Mouse (Mus musculus) embryonic facial prominence, embryonic 12.5 days (tissue): ENCODE data around the gene Siva1. TPM values are rescaled to one million over a fixed set of nuclear protein-coding genes. Genes with fewer than 3 reads are reported as not detected.

Experiments used
- ATAC-seq: fragments of 200-750 bp; cut with Nextera tagmentation; 2 replicates; pipeline ENCODE4 v1.8.0; 2017; ENCODE audit not compliant: insufficient number of reproducible peaks, insufficient read depth, low FRiP score, low TSS enrichment
- H3K27ac ChIP-seq: fragments of 300-500 bp; sonication (generic); 2 replicates; pipeline ENCODE4 v1.5.1; 2016; ENCODE audit warnings: mild to moderate bottlenecking
- H3K27me3 ChIP-seq: fragments of 300-500 bp; sonication (generic); 2 replicates; pipeline ENCODE4 v1.6.1; 2016; ENCODE audit warnings: mild to moderate bottlenecking, moderate library complexity
- H3K36me3 ChIP-seq: fragments of 300-500 bp; sonication (generic); 2 replicates; pipeline ENCODE4 v1.6.1; 2016; ENCODE audit warnings: mild to moderate bottlenecking
- H3K4me1 ChIP-seq: fragments of 300-500 bp; sonication (generic); 2 replicates; pipeline ENCODE4 v1.6.1; 2016
- H3K4me2 ChIP-seq: fragments of 300-500 bp; sonication (generic); replicated peaks from 2 replicates; pipeline ENCODE4 v1.6.1; 2016; ENCODE audit warnings: mild to moderate bottlenecking, moderate library complexity
- H3K4me3 ChIP-seq: fragments of 300-500 bp; sonication (generic); 2 replicates; pipeline ENCODE4 v1.5.1; 2016; ENCODE audit warnings: mild to moderate bottlenecking
- H3K9ac ChIP-seq: fragments of 300-500 bp; sonication (generic); 2 replicates; pipeline ENCODE4 v1.6.1; 2016; ENCODE audit warnings: mild to moderate bottlenecking, moderate library complexity
- H3K9me3 ChIP-seq: fragments of 300-500 bp; sonication (generic); 2 replicates; pipeline ENCODE4 v1.6.1; 2016; ENCODE audit warnings: mild to moderate bottlenecking, moderate library complexity
- WGBS: fragments of 180-500 bp; shearing (Covaris S2); methylation state at CpG from one replicate; pipeline ENCODE4 v1.1.7; 2016; 5-methylcytosine and 5-hydroxymethylcytosine counted together
- polyA plus RNA-seq: library from polyadenylated mRNA; unstranded; fragments of >200 nt; fragmentation: Nextera tagmentation; extraction: Ambion mirVana; gene quantifications from 2 replicates; pipeline ENCODE4 v1.2.1, GENCODE M21; 2016

Gene Siva1
- polyA plus RNA-seq, 1 experiment from 2014 or later, result 205 TPM

DNA sequence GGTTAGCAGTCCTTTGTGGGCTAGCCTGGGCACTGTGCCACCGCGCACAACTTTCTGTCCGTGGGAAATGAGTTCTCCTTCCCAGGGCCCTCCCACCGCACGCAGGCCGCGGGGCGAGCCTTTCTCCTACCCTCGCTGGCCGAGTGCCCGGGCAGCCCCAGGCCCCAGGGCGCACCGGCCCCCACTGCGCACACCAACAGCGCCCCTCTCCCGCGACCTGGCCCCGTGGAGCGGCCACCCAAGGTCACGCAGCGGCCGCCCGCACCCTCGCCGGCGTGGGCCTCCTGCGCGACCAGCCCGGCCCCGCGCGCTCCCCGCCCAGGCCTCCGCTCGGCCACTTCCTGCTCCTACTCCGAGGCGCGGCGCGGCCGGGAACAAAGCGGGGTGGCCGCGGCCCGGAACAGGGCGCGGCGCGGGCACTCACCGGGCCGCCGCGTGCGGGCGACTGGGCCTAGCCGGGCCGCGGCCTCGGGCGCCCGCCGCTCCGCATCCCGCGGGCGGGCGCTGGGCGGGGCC is 29.2 kb downstream of the Siva1 start:
- peak overlapping the region; percentile 100 for H3K9ac ChIP-seq
- peaks cover 18% of the 10 kb centered on the region for H3K27me3 ChIP-seq
- H3K36me3 ChIP-seq, result peaks cover 29% of the 10 kb centered on the region
- ATAC-seq, result no peak
- H3K4me3 ChIP-seq, result peak overlapping the region; percentile 97
- H3K4me1 ChIP-seq, result peaks cover 40% of the 10 kb centered on the region
- H3K9me3 ChIP-seq, result no peaks in the 10 kb centered on the region
- H3K27ac ChIP-seq, result peak overlapping the region; percentile 95
- peak overlapping the region; percentile 83 for H3K4me2 ChIP-seq
- WGBS, result under 1% methylated on average over 53 of the region's 68 CpGs

GRCm38 (mm10) chr12:112674132-112675011 is 29.9 kb downstream of the Siva1 start, which contains the start of gene Akt1:
TSS of gene Akt1 (minus strand) at chr12:112674884.
- WGBS, result under 1% methylated on average over 33 of the region's 70 CpGs
- peaks cover 43% of the 10 kb centered on the region for H3K4me1 ChIP-seq
- peak within 1 kb of the TSS; percentile 100 for H3K9ac ChIP-seq

GRCm38 (mm10) chr12:112675245-112676035 is 31.0 kb downstream of the Siva1 start:
- Histone ChIP-seq H3K27me3 (peaks cover 35% of the 10 kb centered on the region), H3K27ac (peak overlapping the region; percentile 95), H3K9me3 (no peaks in the 10 kb centered on the region), H3K9ac (peak overlapping the region; percentile 100; the same call in 1 of the 2 replicates), H3K4me2 (peak overlapping the region; percentile 83), H3K36me3 (peaks cover 11% of the 10 kb centered on the region), H3K4me1 (peaks cover 45% of the 10 kb centered on the region), H3K4me3 (peak overlapping the region; percentile 97)
- ATAC-seq, result peak; percentile 23
- 14% methylated on average over 18 of the region's 18 CpGs for WGBS

More at GRCm38 (mm10) chr12:112674132-112675011, 29.9 kb downstream of the Siva1 start, which contains the start of gene Akt1:
- Histone ChIP-seq H3K27ac (peak within 1 kb of the TSS; percentile 95), H3K36me3 (peaks cover 21% of the 10 kb centered on the region), H3K4me3 (peak within 1 kb of the TSS; percentile 97), H3K9me3 (no peaks in the 10 kb centered on the region), H3K4me2 (peak within 1 kb of the TSS; percentile 83), H3K27me3 (peaks cover 24% of the 10 kb centered on the region)
- no peak for ATAC-seq

DNA sequence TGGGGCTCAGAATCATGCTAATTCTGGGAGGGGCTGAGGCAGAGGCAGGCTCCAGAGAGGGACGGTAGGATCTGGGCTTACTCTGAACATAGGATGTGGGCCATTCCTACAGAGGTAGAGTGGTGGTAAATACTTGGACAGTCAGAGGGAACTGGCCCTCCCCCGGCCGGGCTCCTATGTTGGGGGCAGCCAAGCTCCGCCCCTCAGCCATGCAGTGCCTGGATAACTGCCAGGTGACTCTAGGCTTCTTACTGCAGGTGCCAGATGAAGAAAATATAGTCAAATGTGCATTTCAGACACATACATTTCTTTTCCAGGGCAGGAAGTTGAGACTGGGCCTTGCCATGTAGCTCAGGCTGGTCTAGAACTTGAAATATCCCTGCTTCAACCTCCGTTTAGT is 32.6 kb downstream of the Siva1 start:
- peaks cover 29% of the 10 kb centered on the region for H3K4me1 ChIP-seq
- ATAC-seq, result no peak
- WGBS, result 62% methylated on average over 5 of the region's 5 CpGs
- H3K4me3 ChIP-seq, result no peak overlapping the region
- peaks cover 50% of the 10 kb centered on the region for H3K27me3 ChIP-seq
- H3K4me2 ChIP-seq, result no peak overlapping the region
- H3K36me3 ChIP-seq, result no peaks in the 10 kb centered on the region
- H3K27ac ChIP-seq, result no peak overlapping the region
- no peaks in the 10 kb centered on the region for H3K9me3 ChIP-seq
- no peak overlapping the region for H3K9ac ChIP-seq

DNA sequence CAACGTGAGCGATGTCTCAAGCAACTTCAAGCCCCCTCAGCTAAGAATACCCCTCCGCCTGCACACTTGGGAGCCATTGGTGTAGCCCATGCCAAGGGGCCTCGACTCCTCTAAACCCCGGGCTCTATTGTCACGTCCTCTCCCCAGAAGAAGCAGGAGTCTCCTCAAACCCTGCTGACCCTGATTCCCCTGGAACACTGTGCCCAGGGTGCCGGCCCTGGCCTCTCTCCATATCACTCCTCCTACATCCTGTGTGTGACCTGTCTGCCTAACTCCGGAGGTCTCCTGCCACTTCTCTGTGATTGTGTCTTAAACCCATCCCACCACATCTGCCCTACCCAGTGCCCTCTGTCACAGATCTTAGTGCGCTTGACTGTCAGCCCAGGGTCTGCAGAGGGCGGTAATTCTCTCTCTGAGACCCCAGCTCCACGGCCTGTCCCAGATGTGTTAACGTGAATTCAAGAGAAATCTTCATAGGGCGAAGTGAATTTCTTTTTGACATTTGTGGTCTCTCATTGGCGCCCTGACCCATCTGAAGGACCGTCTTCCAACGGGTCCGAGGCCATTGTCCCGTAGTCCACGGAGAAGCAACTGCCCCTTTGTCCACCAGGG is 33.6 kb downstream of the Siva1 start:
- Histone ChIP-seq H3K4me2 (peak overlapping the region; percentile 93), H3K9me3 (no peaks in the 10 kb centered on the region), H3K36me3 (no peaks in the 10 kb centered on the region), H3K9ac (peak overlapping the region; percentile 58; the same call in 1 of the 2 replicates), H3K27me3 (peaks cover 57% of the 10 kb centered on the region), H3K27ac (no peak overlapping the region), H3K4me1 (peaks cover 19% of the 10 kb centered on the region), H3K4me3 (peak overlapping the region; percentile 62)
- WGBS, result 19% methylated on average over 19 of the region's 19 CpGs
- ATAC-seq, result no peak

- no peaks in the 10 kb centered on the region for H3K36me3 ChIP-seq
- under 1% methylated on average over 49 of the region's 60 CpGs for WGBS
- H3K4me3 ChIP-seq, result peak within 1 kb of the TSS; percentile 62
- peak within 1 kb of the TSS; percentile 93 for H3K4me2 ChIP-seq
- peaks cover 57% of the 10 kb centered on the region for H3K27me3 ChIP-seq
- no peak within 1 kb of the TSS for H3K27ac ChIP-seq
- no peaks in the 10 kb centered on the region for H3K9me3 ChIP-seq
- H3K4me1 ChIP-seq, result peaks cover 18% of the 10 kb centered on the region
- ATAC-seq, result no peak
- H3K9ac ChIP-seq, result peak within 1 kb of the TSS; percentile 58
Measured at GRCm38 (mm10) chr12:112678555-112679026, 34.1 kb downstream of the Siva1 start, which contains the start of gene Zbtb42. TSS of gene Zbtb42 (plus strand) at chr12:112678828.

DNA sequence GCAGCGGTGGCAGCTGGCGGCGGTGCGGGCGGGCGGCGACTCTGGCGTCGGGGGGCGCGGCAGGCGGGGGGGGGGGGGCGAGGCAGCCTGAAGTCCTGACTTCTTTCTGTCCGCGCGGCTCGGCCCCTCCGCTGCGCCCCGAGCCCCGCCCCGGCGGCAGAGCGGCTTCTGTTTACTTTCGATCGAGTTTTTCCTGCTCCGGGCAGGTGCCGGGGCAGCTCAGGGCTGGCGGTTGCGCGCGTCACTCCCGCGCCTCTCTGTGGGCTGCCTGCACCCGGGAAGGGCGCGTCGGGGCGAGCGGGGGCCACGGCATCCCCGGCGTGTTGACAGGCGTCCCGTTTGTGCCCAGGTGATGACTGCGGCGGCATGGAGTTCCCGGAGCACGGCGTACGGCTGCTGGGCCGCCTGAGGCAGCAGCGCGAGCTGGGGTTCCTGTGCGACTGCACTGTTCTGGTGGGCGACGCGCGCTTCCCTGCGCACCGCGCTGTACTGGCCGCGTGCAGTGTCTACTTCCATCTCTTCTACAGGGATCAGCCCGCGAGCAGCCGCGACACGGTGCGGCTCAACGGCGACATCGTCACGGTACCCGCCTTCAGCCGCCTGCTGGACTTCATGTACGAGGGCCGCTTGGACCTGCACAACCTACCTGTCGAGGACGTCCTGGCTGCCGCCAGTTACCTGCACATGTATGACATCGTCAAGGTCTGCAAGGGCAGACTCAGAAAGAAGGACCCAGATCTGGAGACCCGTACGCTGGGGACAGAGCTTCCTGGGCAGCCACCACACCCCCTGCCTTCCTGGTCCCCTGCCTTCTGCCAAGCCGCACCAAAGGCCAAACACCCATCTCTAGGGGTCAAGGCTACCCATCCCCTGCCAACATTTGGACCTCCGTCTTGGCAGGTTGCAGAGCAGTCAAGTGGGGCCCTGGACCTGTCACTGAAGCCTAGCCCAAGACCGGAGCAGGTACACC is 34.8 kb downstream of the Siva1 start:
- Histone ChIP-seq H3K4me3 (peak overlapping the region; percentile 62), H3K4me2 (peak overlapping the region; percentile 93), H3K27ac (no peak overlapping the region), H3K4me1 (peaks cover 18% of the 10 kb centered on the region), H3K9me3 (no peaks in the 10 kb centered on the region), H3K36me3 (no peaks in the 10 kb centered on the region), H3K27me3 (peaks cover 57% of the 10 kb centered on the region), H3K9ac (peak overlapping the region; percentile 58)
- WGBS, result 4% methylated on average over 74 of the region's 87 CpGs
- no peak for ATAC-seq

GRCm38 (mm10) chr12:112683351-112683750 is 38.9 kb downstream of the Siva1 start:
- H3K4me2 ChIP-seq, result no peak overlapping the region
- ATAC-seq, result no peak
- H3K9me3 ChIP-seq, result no peaks in the 10 kb centered on the region
- no peak overlapping the region for H3K27ac ChIP-seq
- H3K4me3 ChIP-seq, result no peak overlapping the region
- no peaks in the 10 kb centered on the region for H3K36me3 ChIP-seq
- peaks cover 43% of the 10 kb centered on the region for H3K27me3 ChIP-seq
- WGBS, result 61% methylated on average over 7 of the region's 7 CpGs
- peaks cover 6% of the 10 kb centered on the region for H3K4me1 ChIP-seq
- no peak overlapping the region for H3K9ac ChIP-seq

- H3K27ac ChIP-seq, result no peak overlapping the region
- H3K27me3 ChIP-seq, result no peaks in the 10 kb centered on the region
- H3K4me2 ChIP-seq, result no peak overlapping the region
- H3K36me3 ChIP-seq, result no peaks in the 10 kb centered on the region
- peaks cover 6% of the 10 kb centered on the region for H3K4me1 ChIP-seq
- H3K4me3 ChIP-seq, result no peak overlapping the region
- 74% methylated on average over 15 of the region's 15 CpGs for WGBS
- no peaks in the 10 kb centered on the region for H3K9me3 ChIP-seq
- no peak overlapping the region for H3K9ac ChIP-seq
- ATAC-seq, result no peak
Measured at GRCm38 (mm10) chr12:112688458-112688857, 44.0 kb downstream of the Siva1 start.
